Mouse (Mus musculus) NIH3T3 (cell line): ENCODE data around the gene Plod3.
A peak's percentile ranks its signal among the peaks of the same experiment; 100 is the strongest.

Experiments used
- DNase-seq: peaks from one replicate; pipeline ENCODE4 v3.0.0-alpha.2; 2012; ENCODE audit warnings: low read depth

Gene Plod3

DNA sequence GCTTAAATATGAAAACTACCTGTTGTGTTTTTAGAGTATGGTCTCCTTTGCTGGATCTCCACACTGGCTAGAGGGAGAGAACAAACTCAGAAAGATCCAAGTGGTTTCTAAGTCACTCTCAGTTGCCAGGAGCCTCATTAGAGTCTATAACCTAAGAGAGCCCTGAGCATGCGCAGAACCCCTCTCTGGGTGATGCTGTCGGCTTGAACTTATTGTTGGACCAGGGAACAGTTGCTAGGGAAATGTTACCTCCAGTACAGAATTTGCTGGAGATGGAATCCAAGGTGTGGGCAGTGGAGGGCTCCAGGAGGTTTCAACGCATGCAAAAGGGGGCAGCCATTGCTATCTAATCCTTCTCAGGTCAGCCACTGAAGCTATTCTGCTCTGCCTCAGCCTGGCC, 37.5 kb downstream of the Plod3 start:
- no peak for DNase-seq

GRCm38 (mm10) chr5:137025132-137025531, 38.3 kb downstream of the Plod3 start:
- peak; percentile 83 for DNase-seq

DNA sequence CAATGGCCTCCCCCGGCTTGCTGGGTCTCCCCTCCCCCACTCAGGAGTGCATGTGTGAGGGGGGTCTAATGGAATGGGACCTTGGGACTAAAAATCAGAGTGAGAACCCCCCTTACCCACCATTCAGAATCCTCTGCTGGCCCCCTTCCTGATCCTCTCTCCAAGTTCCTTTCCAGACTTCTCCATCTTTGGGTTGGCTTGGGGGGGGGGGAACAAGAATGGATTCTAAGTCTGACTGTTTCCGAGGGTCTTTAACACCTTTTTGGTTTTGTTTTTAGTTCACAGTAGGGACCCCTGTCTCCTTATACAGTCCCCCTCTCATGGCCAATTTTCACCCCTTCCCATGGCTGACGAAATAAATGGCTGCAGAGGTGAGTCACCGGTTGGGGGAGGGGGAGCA, 39.3 kb downstream of the Plod3 start, which contains the start of gene Vgf:
Vgf (plus strand) TSS at position 301 of the 400 bp plus-strand sequence.
- DNase-seq = no peak

DNA sequence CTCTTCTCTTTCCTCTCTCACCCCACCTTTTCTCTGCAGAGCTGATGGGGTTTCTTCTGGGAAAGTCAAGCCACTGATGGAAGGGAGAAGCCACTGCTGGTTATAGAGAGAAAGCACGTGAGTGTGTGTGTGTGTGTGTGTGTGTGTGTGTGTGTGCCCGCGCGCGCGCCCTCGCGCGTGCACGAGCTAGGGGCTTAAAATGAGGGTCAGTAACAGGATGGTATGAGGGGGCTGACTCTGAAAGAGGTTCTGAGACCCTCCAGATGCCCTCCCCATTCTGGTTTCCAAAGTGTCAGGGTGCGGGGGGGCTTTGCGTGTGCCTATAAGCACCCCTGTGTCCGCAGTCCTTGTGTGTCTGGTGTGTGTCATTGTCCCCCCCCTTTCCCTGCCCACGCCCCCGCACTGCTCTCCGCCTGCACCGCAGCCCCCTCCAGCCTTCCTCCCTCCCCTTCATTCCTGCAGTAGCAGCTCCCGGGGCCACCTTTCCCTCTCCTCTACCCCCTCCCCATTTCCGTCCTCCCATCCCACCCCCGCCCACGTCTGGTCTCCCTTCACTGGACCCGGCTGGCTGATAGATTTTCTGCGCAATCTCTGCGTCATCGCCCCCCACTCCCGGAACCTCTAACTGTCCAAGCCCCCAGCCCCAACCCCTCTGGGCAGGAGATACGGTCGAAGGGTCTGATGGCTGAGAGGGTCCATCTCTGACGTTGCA, 41.9 kb downstream of the Plod3 start:
- no peak for DNase-seq

- DNase-seq = no peak
These were observed 42.4 kb downstream of the Plod3 start for GRCm38 (mm10) chr5:137029273-137029585.

DNA sequence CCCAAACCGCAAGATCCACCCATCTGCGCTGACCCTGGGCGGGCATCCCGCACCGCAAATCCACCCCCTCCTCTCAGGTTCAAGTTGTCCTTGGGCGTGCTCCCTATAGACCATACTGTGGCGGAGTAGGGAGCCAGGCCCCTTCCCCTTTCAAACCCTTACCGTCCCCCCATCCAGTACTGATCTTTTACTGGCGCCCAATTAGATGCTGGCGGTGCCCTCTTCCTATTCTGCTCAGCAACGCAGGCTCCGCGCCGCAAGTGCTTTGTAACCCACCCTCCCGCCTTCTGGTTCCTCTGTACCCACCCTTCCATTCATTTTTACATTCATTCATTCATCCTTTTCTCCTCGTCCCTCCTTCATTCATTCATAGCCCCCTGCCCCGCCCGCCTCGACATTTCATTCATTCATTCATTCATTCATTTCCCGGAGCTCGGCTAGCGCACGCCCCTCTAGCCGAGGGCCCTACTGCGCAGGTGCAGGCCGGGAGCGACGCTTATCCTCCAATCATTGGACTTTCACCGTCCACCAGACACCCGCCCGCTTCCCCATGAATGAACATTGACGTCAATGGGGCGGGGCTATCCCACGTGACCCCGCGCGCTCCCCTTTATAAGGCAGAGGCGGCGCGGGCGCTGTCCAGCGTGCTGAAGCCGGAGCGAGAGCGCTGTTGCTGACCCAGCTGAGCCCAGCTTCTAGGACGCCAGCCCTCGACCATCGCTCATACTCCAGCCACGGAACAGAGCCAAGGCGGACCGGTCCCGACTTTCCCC, 43.0 kb downstream of the Plod3 start:
- DNase-seq = peak; percentile 99

DNA sequence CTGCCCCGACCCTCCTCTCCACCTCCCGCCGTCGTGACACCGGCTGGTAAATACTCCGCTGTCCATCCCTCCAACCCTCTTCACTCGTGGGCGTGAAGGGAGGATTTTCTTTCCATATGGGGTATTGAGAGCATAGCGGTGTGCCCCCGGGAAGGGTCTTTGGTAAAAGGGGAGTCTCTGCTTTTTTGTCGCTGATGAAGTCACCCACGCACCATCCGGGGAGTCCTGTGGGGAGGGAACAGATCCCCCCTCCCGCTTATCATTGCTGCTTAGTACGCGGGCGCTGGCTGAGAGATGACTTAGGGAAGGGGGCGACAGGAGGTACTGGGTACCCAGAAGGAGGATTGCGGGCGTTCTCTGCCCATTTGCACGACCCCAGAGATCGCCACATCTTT, 43.6 kb downstream of the Plod3 start:
- DNase-seq = no peak

GRCm38 (mm10) chr5:137031076-137032032, 44.5 kb downstream of the Plod3 start:
- peak; percentile 58 for DNase-seq

GRCm38 (mm10) chr5:137032033-137032421, 45.2 kb downstream of the Plod3 start:
- peak; percentile 68 for DNase-seq

GRCm38 (mm10) chr5:137032641-137033074, 45.8 kb downstream of the Plod3 start:
- DNase-seq = peak; percentile 97

DNA sequence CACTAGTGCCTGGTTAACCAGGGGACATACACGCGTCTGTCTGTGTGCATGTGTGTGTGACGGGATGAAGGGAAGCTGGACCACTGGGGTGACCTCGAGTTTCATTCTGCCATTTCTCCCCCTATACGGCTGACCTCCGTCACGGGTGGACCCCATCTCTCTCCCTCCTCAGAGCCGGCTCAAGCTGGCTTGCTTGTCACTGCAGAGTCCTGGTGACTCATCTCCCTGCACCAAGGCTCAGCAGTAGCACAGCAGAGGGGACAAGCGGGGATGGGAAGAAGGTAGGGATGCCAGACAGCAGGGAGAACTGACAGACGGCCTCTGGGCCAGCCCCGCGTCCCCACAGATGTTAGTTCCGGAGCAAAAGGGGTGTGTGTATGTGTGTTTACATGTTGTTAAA, 49.4 kb downstream of the Plod3 start:
- no peak for DNase-seq

DNA sequence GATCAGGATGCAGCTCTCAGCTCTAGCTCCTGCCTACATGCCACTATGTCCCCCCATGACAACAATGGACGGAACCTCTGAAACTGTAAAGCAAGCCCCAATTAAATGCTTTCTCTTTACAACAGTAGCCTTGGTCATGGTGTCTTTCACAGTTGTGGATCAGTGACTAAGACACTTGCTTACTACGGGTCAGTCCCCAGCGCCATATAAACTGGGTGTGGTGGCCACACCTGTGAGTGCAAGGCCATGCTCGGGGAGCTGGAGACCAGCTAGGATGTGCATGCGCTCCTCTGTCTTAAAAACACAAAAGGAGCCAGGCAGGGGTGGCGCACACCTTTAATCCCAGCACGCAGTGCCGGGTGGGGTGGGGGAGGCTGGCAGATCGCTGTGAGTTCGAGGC, 52.6 kb downstream of the Plod3 start:
- no peak for DNase-seq

DNA sequence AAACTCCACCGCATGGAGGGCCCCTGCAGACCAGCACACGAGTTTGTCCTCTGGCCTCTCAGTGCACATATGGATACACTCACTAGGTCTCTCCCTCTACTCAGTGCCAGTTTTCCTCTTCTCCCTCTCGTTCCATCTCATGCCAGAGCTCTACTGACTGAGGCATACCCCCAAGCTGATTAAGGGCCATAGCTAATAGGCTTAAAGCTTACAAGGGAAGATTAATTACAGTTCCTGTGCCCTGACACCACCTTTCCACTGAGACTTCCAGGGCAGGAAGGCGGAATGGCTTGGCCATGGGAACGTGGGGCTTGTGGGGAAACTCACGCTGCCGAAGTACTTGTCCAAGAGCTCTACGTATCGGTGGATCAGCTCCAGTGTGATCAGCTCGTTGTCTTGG, 54.6 kb downstream of the Plod3 start:
- no peak for DNase-seq

DNA sequence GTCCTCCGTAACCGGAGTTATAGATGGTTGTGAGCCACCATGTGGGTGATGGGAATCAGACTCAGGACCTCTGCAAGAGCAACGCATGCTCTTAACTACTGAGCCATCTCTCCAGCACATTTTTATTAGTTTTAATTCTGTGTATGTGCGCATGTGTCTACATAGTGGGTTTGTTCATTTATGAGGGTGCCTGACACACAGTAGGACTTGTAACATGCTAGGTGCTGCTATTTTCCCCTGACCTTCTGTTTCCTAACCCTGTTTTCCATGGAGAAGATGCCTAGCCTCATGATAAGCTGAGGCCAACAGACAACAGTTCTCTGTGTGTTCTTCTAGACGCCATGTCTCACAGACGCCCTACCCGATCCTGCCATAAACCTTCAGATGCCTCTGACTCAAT, 57.2 kb downstream of the Plod3 start:
- DNase-seq = no peak

GRCm38 (mm10) chr5:137045402-137046323, 58.8 kb downstream of the Plod3 start, which contains the start of gene Ap1s1:
Gene Ap1s1, minus strand, starts transcription at chr5:137046135.
- peak; percentile 99 for DNase-seq
